Mouse (Mus musculus) B cell, adult (primary cell): Measurements from ENCODE around the gene Ssxb9. TPM values are rescaled to one million over a fixed set of nuclear protein-coding genes. Genes with fewer than 3 reads are reported as not detected.

Experiments used
- total RNA-seq: library from RNA; stranded (reverse); gene quantifications from 4 replicates; pipeline ENCODE4 v1.2.4, GENCODE M21; 2023; ENCODE audit not compliant: inconsistent age

The Ssxb9 gene
- not detected in 4 replicates for total RNA-seq

GRCm38 (mm10) chrX:8366678-8367077, at the start of gene Ssxb9:
Gene Ssxb9, plus strand, starts transcription at chrX:8366978.

GRCm38 (mm10) chrX:8327124-8327523, 39.7 kb upstream of the Ssxb9 start, which contains the start of gene Ssxb10:
Gene Ssxb10, plus strand, starts transcription at chrX:8327424.

GRCm38 (mm10) chrX:8413005-8413404, 46.2 kb downstream of the Ssxb9 start, which contains the start of gene Ssxb1:
Gene Ssxb1, plus strand, starts transcription at chrX:8413305.

Other genes with a start within 250 kb of the Ssxb9 start
- gene Wdr13, start 234.1 kb upstream of the Ssxb9 start, total RNA-seq, result 32.3 to 39.6 TPM (median 36.3 TPM) in 4 replicates
- 461 to 615 TPM (median 557 TPM) in 4 replicates for gene Rbm3, start 221.1 kb upstream of the Ssxb9 start, total RNA-seq
- gene Tbc1d25, start 190.8 kb upstream of the Ssxb9 start, total RNA-seq, result 22.8 to 25.2 TPM (median 23.9 TPM) in 4 replicates
- gene Ebp, start 173.5 kb upstream of the Ssxb9 start, total RNA-seq, result 33.9 to 47.7 TPM (median 38.6 TPM) in 4 replicates
- not detected in 4 replicates for gene Porcn, start 160.5 kb upstream of the Ssxb9 start, total RNA-seq
- gene Ftsj1, start 114.6 kb upstream of the Ssxb9 start, total RNA-seq, result 13.7 to 16.0 TPM (median 14.8 TPM) in 4 replicates
- not detected in 4 replicates for gene Slc38a5, start 95.8 kb upstream of the Ssxb9 start, total RNA-seq
- not detected in 4 replicates for gene Ssxb10, start 39.6 kb upstream of the Ssxb9 start, total RNA-seq
- not detected in 4 replicates for gene Ssxb1, start 46.3 kb downstream of the Ssxb9 start, total RNA-seq
- gene Ssxb2, start 94.7 kb downstream of the Ssxb9 start, total RNA-seq, result not detected in 4 replicates
- gene Gm14459, start 158.0 kb downstream of the Ssxb9 start, total RNA-seq, result not detected in 4 replicates
- gene Ssxb6, start 181.3 kb downstream of the Ssxb9 start, total RNA-seq, result not detected in 4 replicates
- not detected in 4 replicates for gene Ssxb3, start 224.8 kb downstream of the Ssxb9 start, total RNA-seq